Mouse (Mus musculus): Measurements from ENCODE around the gene Tmem273. TPM values are rescaled to one million over a fixed set of nuclear protein-coding genes. Genes with fewer than 3 reads are reported as not detected.

The Tmem273 gene
- polyA plus RNA-seq (2016; fragmentation: Nextera tagmentation; extraction: Ambion mirVana) = 0.35 and 0.56 TPM in 2 replicates

DNA sequence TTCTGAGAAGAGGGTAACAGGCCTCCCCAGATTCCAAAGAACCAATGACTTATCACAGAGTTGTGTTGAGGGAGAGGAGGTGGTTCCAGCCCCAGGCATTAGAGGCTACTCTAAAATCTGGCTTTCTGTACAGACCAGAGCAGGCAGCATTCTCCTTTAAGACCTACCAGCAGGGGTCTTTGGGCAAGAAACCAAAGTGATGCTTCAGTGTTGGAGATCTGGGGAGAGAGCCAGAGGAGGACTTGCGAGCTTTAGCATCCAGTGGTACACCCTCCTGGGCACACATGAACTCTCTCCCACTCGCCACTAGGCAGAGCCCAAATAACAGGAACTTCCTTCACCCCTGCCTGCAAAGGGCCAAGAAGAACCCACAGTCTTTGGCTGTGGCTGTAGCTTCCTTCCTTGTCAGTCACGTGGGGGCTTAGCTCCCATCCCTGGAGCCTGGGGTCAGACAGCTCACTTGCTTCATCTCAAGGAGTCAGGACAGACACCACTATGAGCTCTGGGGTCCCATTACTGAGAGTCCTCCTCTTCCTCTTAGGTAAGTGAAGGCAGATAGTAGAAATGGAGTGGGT is at the start of gene Tmem273:
TSS of gene Tmem273 (plus strand) at position 408 of the 575 bp plus-strand sequence.
- no peaks in the 10 kb centered on the region for H3K36me3 ChIP-seq
- ATAC-seq (ENCODE audit: low FRiP score, low read depth) = no peak

DNA sequence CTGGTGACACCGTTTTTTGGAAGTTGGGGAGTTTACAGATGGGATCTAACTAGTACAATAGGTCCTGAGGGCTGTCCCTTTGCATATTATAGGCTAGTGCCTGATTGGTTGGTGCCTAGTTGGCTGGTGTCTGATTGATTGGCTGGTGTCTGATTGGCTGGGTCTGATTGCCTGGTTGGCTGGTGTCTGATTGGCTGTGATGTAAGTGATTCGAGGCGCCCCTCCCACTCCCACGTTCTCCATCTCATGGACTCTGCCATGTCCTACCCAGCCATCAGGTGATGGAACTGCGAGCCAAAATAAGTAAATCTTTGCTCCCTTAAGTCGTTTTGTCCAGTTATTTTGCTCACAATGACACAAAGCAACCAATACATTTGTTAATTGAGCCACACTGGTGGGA is 49.2 kb upstream of the Tmem273 start:
- no peak for ATAC-seq (ENCODE audit: low FRiP score, low read depth)
- Histone ChIP-seq H3K9ac (replicated peaks) (no peak overlapping the region), H3K27me3 (no peaks in the 10 kb centered on the region), H3K4me3 (no peak overlapping the region), H3K36me3 (no peaks in the 10 kb centered on the region), H3K4me1 (no peaks in the 10 kb centered on the region), H3K4me2 (replicated peaks) (no peak overlapping the region), H3K9me3 (peaks cover 12% of the 10 kb centered on the region; the same call in 1 of the 2 replicates), H3K27ac (replicated peaks) (no peak overlapping the region)
- WGBS = 85% methylated on average over 6 of the region's 6 CpGs

More for the DNA sequence above, at the start of gene Tmem273:
- Histone ChIP-seq H3K4me2 (replicated peaks) (no peak within 1 kb of the TSS), H3K27me3 (no peaks in the 10 kb centered on the region), H3K27ac (replicated peaks) (no peak within 1 kb of the TSS), H3K9ac (replicated peaks) (no peak within 1 kb of the TSS), H3K4me1 (no peaks in the 10 kb centered on the region), H3K4me3 (no peak within 1 kb of the TSS), H3K9me3 (no peaks in the 10 kb centered on the region)
- 67% methylated on average over 3 of the region's 3 CpGs for WGBS

GRCm38 (mm10) chr14:32738586-32738985 is 47.2 kb upstream of the Tmem273 start:
- no peak overlapping the region for H3K9ac ChIP-seq (replicated peaks)
- no peak overlapping the region for H3K27ac ChIP-seq (replicated peaks)
- no peaks in the 10 kb centered on the region for H3K27me3 ChIP-seq
- H3K9me3 ChIP-seq = peaks cover 12% of the 10 kb centered on the region; the same call in 1 of the 2 replicates
- H3K4me3 ChIP-seq = no peak overlapping the region
- no peak for ATAC-seq (ENCODE audit: low FRiP score, low read depth)
- 85% methylated on average over 5 of the region's 5 CpGs for WGBS
- H3K4me1 ChIP-seq = no peaks in the 10 kb centered on the region
- no peaks in the 10 kb centered on the region for H3K36me3 ChIP-seq
- H3K4me2 ChIP-seq (replicated peaks) = no peak overlapping the region

DNA sequence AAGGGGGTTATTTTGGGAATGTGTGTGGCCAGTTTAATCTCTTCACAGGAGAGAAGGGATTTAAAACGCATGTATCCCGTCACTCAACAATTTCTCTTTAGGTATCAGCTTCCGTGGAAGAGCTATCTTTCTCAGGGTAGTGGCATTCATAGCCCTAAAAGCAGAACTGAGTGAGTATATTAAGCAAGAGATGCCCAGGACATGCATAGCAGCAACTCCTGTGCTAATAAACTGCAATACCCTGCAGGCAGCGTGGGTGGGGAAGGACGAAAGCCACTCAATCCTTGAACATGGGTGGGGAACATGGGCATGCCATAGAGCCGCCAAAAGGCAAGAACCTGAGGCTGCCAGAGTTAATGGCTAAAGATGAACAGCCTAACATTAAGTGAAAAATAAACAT is 37.2 kb upstream of the Tmem273 start:
- 73% methylated on average over 6 of the region's 6 CpGs for WGBS
- Histone ChIP-seq H3K4me3 (no peak overlapping the region), H3K4me2 (replicated peaks) (no peak overlapping the region), H3K36me3 (no peaks in the 10 kb centered on the region), H3K9me3 (no peaks in the 10 kb centered on the region), H3K27ac (replicated peaks) (no peak overlapping the region), H3K9ac (replicated peaks) (no peak overlapping the region), H3K27me3 (no peaks in the 10 kb centered on the region), H3K4me1 (no peaks in the 10 kb centered on the region)
- ATAC-seq (ENCODE audit: low FRiP score, low read depth) = no peak

DNA sequence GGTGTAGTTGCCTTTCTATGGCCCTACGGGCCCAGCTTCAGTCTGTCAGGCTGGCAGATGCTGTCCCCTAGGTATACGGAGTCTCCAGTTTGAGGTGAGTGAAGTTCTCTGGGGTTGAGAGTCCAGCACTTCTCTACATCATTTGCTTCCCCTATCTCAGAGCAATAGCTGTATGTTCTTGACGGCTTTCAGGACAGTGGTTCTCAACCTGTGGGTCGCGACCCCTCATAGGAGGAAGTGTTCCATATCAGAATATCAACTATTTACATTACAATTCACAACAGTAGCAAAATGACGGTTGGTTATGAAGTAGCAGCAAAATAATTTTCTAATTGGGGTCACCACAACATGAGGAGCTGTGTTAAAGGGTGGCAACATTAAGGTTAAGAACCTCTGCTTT is 35.0 kb upstream of the Tmem273 start:
- Histone ChIP-seq H3K4me1 (no peaks in the 10 kb centered on the region), H3K9me3 (no peaks in the 10 kb centered on the region), H3K9ac (replicated peaks) (no peak overlapping the region), H3K4me2 (replicated peaks) (no peak overlapping the region), H3K27me3 (no peaks in the 10 kb centered on the region), H3K27ac (replicated peaks) (no peak overlapping the region), H3K36me3 (no peaks in the 10 kb centered on the region), H3K4me3 (no peak overlapping the region)
- WGBS = 91% methylated on average over 6 of the region's 6 CpGs
- ATAC-seq (ENCODE audit: low FRiP score, low read depth) = no peak

DNA sequence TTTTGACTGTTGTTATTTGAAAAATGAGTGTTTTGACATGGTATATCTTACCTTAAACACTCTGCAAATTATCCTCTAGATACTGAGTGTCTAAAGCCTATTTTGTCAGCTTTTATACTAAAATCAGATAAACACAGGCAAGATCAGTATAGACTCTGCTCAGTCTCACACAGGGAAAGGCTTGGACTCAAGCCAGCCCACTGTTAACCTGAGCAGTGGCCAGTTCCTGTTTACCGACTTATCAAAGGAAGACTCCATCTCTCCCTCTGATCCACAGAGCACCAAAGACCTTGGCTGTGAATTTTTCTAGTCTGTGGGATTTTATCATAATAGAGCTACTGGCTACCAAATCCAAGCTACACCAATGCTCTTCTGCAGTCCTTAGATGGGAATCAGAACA is 31.5 kb upstream of the Tmem273 start:
- no peak overlapping the region for H3K4me2 ChIP-seq (replicated peaks)
- WGBS = 88% methylated on average over 1 of the region's 1 CpGs
- H3K27ac ChIP-seq (replicated peaks) = no peak overlapping the region
- ATAC-seq (ENCODE audit: low FRiP score, low read depth) = no peak
- H3K36me3 ChIP-seq = no peaks in the 10 kb centered on the region
- H3K9me3 ChIP-seq = no peaks in the 10 kb centered on the region
- no peak overlapping the region for H3K4me3 ChIP-seq
- no peaks in the 10 kb centered on the region for H3K27me3 ChIP-seq
- no peak overlapping the region for H3K9ac ChIP-seq (replicated peaks)
- no peaks in the 10 kb centered on the region for H3K4me1 ChIP-seq

- 80% methylated on average over 1 of the region's 1 CpGs for WGBS
- Histone ChIP-seq H3K36me3 (no peaks in the 10 kb centered on the region), H3K4me3 (no peak overlapping the region), H3K4me1 (no peaks in the 10 kb centered on the region), H3K9ac (replicated peaks) (no peak overlapping the region), H3K27me3 (no peaks in the 10 kb centered on the region), H3K4me2 (replicated peaks) (no peak overlapping the region), H3K9me3 (no peaks in the 10 kb centered on the region), H3K27ac (replicated peaks) (no peak overlapping the region)
- no peak for ATAC-seq (ENCODE audit: low FRiP score, low read depth)
These were observed 23.6 kb upstream of the Tmem273 start for GRCm38 (mm10) chr14:32762177-32762576.

GRCm38 (mm10) chr14:32770563-32770962 is 15.2 kb upstream of the Tmem273 start:
- H3K27ac ChIP-seq (replicated peaks) = no peak overlapping the region
- H3K4me2 ChIP-seq (replicated peaks) = no peak overlapping the region
- no peak for ATAC-seq (ENCODE audit: low FRiP score, low read depth)
- H3K36me3 ChIP-seq = no peaks in the 10 kb centered on the region
- 85% methylated on average over 6 of the region's 6 CpGs for WGBS
- H3K4me3 ChIP-seq = no peak overlapping the region
- no peaks in the 10 kb centered on the region for H3K9me3 ChIP-seq
- H3K4me1 ChIP-seq = no peaks in the 10 kb centered on the region
- no peaks in the 10 kb centered on the region for H3K27me3 ChIP-seq
- H3K9ac ChIP-seq (replicated peaks) = no peak overlapping the region

DNA sequence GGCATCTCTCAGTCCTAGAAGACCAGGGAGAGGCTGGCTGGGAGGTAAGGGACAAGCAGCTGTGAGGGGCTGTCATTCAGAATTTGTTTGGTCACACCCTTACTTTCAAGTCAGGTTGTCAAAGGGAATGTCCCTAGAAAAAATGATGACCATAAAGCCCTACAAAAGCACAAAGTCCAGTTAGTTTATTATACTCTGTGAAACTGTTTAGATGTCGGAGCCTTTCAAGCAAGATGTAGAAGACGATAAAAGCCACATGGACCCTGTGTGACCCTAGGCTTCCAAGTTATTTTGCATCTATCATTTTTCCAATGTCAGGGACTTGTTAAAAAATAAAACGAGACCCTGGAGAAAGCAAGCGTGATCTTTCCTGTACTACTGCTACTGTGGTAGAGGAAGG is 13.7 kb upstream of the Tmem273 start:
- Histone ChIP-seq H3K36me3 (no peaks in the 10 kb centered on the region), H3K4me1 (no peaks in the 10 kb centered on the region), H3K27me3 (no peaks in the 10 kb centered on the region), H3K4me2 (replicated peaks) (no peak overlapping the region), H3K9ac (replicated peaks) (no peak overlapping the region), H3K4me3 (no peak overlapping the region), H3K9me3 (no peaks in the 10 kb centered on the region), H3K27ac (replicated peaks) (no peak overlapping the region)
- ATAC-seq (ENCODE audit: low FRiP score, low read depth) = no peak
- WGBS = 93% methylated on average over 4 of the region's 4 CpGs

DNA sequence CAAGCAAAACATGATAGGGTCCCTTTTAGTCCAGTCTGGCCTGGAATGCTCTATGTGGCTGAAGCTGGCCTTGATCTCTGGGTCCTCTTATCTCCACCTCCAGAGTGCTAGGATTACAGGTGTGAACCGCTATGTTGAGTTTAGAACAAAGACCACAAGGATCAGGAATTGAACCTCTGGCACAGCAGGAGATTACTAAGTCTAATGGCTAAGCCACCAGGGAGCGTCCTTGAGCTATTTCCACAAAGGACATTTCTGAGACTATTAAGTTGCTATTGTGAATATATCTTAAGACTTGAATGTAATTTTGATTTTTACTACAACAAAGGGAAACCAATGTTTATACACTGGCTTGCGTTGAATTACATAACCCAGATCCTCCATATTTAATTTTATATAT is 13.0 kb upstream of the Tmem273 start:
- ATAC-seq (ENCODE audit: low FRiP score, low read depth) = no peak
- WGBS = 45% methylated on average over 3 of the region's 3 CpGs
- Histone ChIP-seq H3K27ac (replicated peaks) (no peak overlapping the region), H3K4me2 (replicated peaks) (no peak overlapping the region), H3K9ac (replicated peaks) (no peak overlapping the region), H3K4me1 (no peaks in the 10 kb centered on the region), H3K36me3 (no peaks in the 10 kb centered on the region), H3K27me3 (no peaks in the 10 kb centered on the region), H3K4me3 (no peak overlapping the region), H3K9me3 (no peaks in the 10 kb centered on the region)

- H3K4me3 ChIP-seq = no peak overlapping the region
- no peaks in the 10 kb centered on the region for H3K27me3 ChIP-seq
- H3K4me2 ChIP-seq (replicated peaks) = no peak overlapping the region
- H3K36me3 ChIP-seq = no peaks in the 10 kb centered on the region
- no peak overlapping the region for H3K27ac ChIP-seq (replicated peaks)
- H3K4me1 ChIP-seq = no peaks in the 10 kb centered on the region
- 84% methylated on average over 3 of the region's 3 CpGs for WGBS
- ATAC-seq (ENCODE audit: low FRiP score, low read depth) = no peak
- no peaks in the 10 kb centered on the region for H3K9me3 ChIP-seq
- no peak overlapping the region for H3K9ac ChIP-seq (replicated peaks)
These were observed 12.3 kb upstream of the Tmem273 start for GRCm38 (mm10) chr14:32773456-32773855.

GRCm38 (mm10) chr14:32776077-32776476 is 9.7 kb upstream of the Tmem273 start:
- WGBS = 91% methylated on average over 7 of the region's 7 CpGs
- no peak for ATAC-seq (ENCODE audit: low FRiP score, low read depth)

DNA sequence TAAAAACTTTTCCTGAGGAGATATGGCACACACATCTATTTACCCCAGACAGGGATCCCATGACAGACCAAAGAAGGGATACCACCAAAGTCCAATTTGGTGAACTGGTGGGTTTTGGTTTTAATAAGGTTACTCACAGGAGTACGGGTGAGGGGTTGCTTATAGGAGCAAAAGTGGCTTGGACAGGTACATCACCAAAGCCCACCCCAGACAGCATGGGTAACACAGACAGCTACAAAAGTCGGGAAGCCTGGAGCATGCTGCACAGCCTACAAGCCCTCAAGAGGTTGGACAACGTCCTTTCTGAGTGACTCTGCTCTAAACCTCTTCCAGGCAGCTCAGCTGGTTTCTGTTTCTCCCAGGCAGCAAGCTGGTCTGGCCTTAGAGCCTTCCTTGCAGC is 7.4 kb upstream of the Tmem273 start:
- no peak overlapping the region for H3K9ac ChIP-seq (replicated peaks)
- no peak overlapping the region for H3K4me3 ChIP-seq
- WGBS = 76% methylated on average over 3 of the region's 3 CpGs
- H3K27ac ChIP-seq (replicated peaks) = no peak overlapping the region
- H3K4me2 ChIP-seq (replicated peaks) = no peak overlapping the region
- H3K36me3 ChIP-seq = no peaks in the 10 kb centered on the region
- H3K27me3 ChIP-seq = no peaks in the 10 kb centered on the region
- H3K4me1 ChIP-seq = no peaks in the 10 kb centered on the region
- no peak for ATAC-seq (ENCODE audit: low FRiP score, low read depth)
- no peaks in the 10 kb centered on the region for H3K9me3 ChIP-seq

More at GRCm38 (mm10) chr14:32776077-32776476, 9.7 kb upstream of the Tmem273 start:
- no peaks in the 10 kb centered on the region for H3K4me1 ChIP-seq
- no peaks in the 10 kb centered on the region for H3K36me3 ChIP-seq
- no peak overlapping the region for H3K9ac ChIP-seq (replicated peaks)
- H3K27me3 ChIP-seq = no peaks in the 10 kb centered on the region
- no peaks in the 10 kb centered on the region for H3K9me3 ChIP-seq
- no peak overlapping the region for H3K4me3 ChIP-seq
- no peak overlapping the region for H3K27ac ChIP-seq (replicated peaks)
- H3K4me2 ChIP-seq (replicated peaks) = no peak overlapping the region

Measured in midbrain, embryonic 12.5 days (tissue).